In the genomic region with DNA sequence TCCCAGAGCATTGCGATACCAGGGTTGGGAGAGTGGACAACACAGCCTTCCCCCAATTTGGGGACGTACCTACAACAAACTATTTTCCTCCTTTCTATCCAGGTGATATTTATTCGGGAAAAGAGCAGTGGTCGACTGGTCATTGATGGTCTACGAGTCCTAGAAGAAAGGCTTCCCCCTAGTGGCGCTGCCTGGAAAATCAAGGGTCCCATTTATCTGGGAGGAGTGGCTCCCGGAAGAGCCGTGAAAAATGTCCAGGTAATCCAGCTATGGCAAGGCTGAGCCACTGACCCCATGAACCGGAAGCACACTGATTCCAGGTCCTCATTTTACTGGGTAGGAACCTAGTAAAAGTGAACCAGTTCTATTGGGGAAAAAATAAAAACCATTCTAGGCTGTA, we compare ENCODE assay signal across 9 mouse cellular contexts. TPM values are rescaled to one million over a fixed set of nuclear protein-coding genes. Genes with fewer than 3 reads are reported as not detected.
A peak's percentile ranks its signal among the peaks of the same experiment; 100 is the strongest.
DNase-seq lines count a peak whose midpoint lies in the region; ATAC-seq and TF ChIP-seq lines count a peak whose summit lies in the region.
"Had no signal": no experiment of that assay in that cellular context is flagged by ENCODE, and none has a peak within 500 bp of the region (broad histone marks: within the 10 kb centered on the region; RNA-seq: fewer than 3 reads in every experiment).

No protein-coding gene starts in this region.

- H3K27me3 ChIP-seq in MEL (ENCODE audit: control insufficient read depth in 1 of 2, insufficient read depth in 2 of 2, low read length in 2 of 2) (no peaks in the 10 kb centered on the region), myocyte (ENCODE audit: control insufficient read depth, insufficient read depth, insufficient read length) (no peaks in the 10 kb centered on the region)
- H3K27me3 ChIP-seq in embryonic facial prominence, embryonic 10.5 days (replicated peaks; ENCODE audit: low read depth, poor library complexity, severe bottlenecking), result no peaks in the 10 kb centered on the region
- H3K27me3 ChIP-seq: limb, embryonic 13.5 days had no signal

- no peak overlapping the region for H3K27ac ChIP-seq in MEL (ENCODE audit: control insufficient read depth, low read depth, low read length)
- H3K27ac ChIP-seq in embryonic facial prominence, embryonic 10.5 days (replicated peaks), result no peak overlapping the region
- H3K27ac ChIP-seq: limb, embryonic 13.5 days had no signal

- H3K36me3 ChIP-seq in MEL (ENCODE audit: control insufficient read depth in 1 of 2, insufficient read depth in 2 of 2, low read length in 2 of 2) (no peaks in the 10 kb centered on the region), myocyte (ENCODE audit: control insufficient read depth, insufficient read depth) (no peaks in the 10 kb centered on the region)
- peaks cover 26% of the 10 kb centered on the region for H3K36me3 ChIP-seq in embryonic facial prominence, embryonic 10.5 days (replicated peaks)

- no peak overlapping the region for H3K9ac ChIP-seq in MEL (ENCODE audit: control insufficient read depth, low read depth, low read length, poor library complexity, severe bottlenecking)
- H3K9ac ChIP-seq: limb, embryonic 13.5 days had no signal

- H3K79me2 ChIP-seq in MEL (ENCODE audit: control insufficient read depth, insufficient read depth, low read length, poor library complexity), result no peaks in the 10 kb centered on the region
- H3K79me2 ChIP-seq in myocyte (ENCODE audit: control insufficient read depth, insufficient read depth), result no peaks in the 10 kb centered on the region

- no peak for TF ChIP-seq EP300 in MEL (IDR thresholded peaks at IDR 0.05; ENCODE audit: low read depth in 1 of 2, low read length in 2 of 2)

- H3ac ChIP-seq in myocyte (ENCODE audit: control insufficient read depth, insufficient read length), result no peak overlapping the region

- no peak for ATAC-seq in monocyte, adult 5-6 weeks (replicated peaks; ENCODE audit: insufficient number of reproducible peaks, low FRiP score, low TSS enrichment, poor library complexity, severe bottlenecking)

- H3K4me1 ChIP-seq in MEL (ENCODE audit: control insufficient read depth in 1 of 2, insufficient read depth in 2 of 2, low read length in 2 of 2), result no peaks in the 10 kb centered on the region
- no peaks in the 10 kb centered on the region for H3K4me1 ChIP-seq in embryonic facial prominence, embryonic 10.5 days
- H3K4me1 ChIP-seq: limb, embryonic 13.5 days had no signal

- DNase-seq in adrenal gland, adult 18-20 months (ENCODE audit: low spot score in 2 of 2), result peak; percentile 12 to 25
- DNase-seq in adrenal gland, adult 8-10 months, result no peak
- DNase-seq in layer of hippocampus, adult 11-12 months (ENCODE audit: low spot score), result peak; percentile 25
- DNase-seq in layer of hippocampus, adult 9-11 months, result no peak
- DNase-seq in MEL (ENCODE audit: low read depth, low spot score), result no peak
- DNase-seq in embryonic facial prominence, embryonic 10.5 days (ENCODE audit: low spot score), result peak; percentile 23

- H3K4me3 ChIP-seq in MEL (ENCODE audit: control insufficient read depth in 1 of 2, insufficient read depth in 1 of 2, low read depth in 2 of 2, low read length in 2 of 2) (no peak overlapping the region), myocyte (no peak overlapping the region)
- H3K4me3 ChIP-seq in embryonic facial prominence, embryonic 10.5 days, result no peak overlapping the region
- H3K4me3 ChIP-seq: limb, embryonic 13.5 days had no signal

- TF ChIP-seq CTCF in MEL (IDR thresholded peaks at IDR 0.05 in 2 of 3, conservative IDR thresholded peaks at IDR 0.05 in 1 of 3; ENCODE audit: control insufficient read depth in 1 of 3, insufficient read depth in 1 of 3, low read depth in 2 of 3, low read length in 3 of 3, poor library complexity in 1 of 3, severe bottlenecking in 1 of 3), result peak in 2 of 3 experiments; percentile 19 to 26; a peak in 3 of 6 replicates

- TF ChIP-seq POLR2A in MEL (IDR thresholded peaks at IDR 0.05; ENCODE audit: control insufficient read depth in 1 of 2, insufficient read depth in 1 of 2, low read depth in 1 of 2, low read length in 2 of 2, poor library complexity in 1 of 2) (no peak), myocyte (IDR thresholded peaks at IDR 0.05; ENCODE audit: insufficient read length, low read depth) (no peak)

- peak overlapping the region; percentile 44 for H3K4me2 ChIP-seq in myocyte (ENCODE audit: low read depth)
- H3K4me2 ChIP-seq: limb, embryonic 13.5 days had no signal

- H3K9me3 ChIP-seq in MEL (replicated peaks; ENCODE audit: insufficient read depth, low read length), result no peaks in the 10 kb centered on the region
- peaks cover 10% of the 10 kb centered on the region; the same call in 1 of the 2 replicates for H3K9me3 ChIP-seq in embryonic facial prominence, embryonic 10.5 days

- no peak for TF ChIP-seq RAD21 in MEL (IDR thresholded peaks at IDR 0.05; ENCODE audit: low read depth, low read length)

- WGBS in embryonic facial prominence, embryonic 10.5 days, result 86% methylated on average over 9 of the region's 9 CpGs

TF ChIP-seq in MEL, 35 proteins besides CTCF, POLR2A, EP300 and RAD21:
- TF ChIP-seq SMC3 (IDR thresholded peaks at IDR 0.05; ENCODE audit: low read depth, low read length) (no peak), MYC (IDR thresholded peaks at IDR 0.05; ENCODE audit: low read depth, low read length) (no peak), TBP (IDR thresholded peaks at IDR 0.05; ENCODE audit: low read depth, low read length) (no peak), ELF1 (IDR thresholded peaks at IDR 0.05; ENCODE audit: low read depth, low read length) (no peak), MAFK (IDR thresholded peaks at IDR 0.05; ENCODE audit: borderline replicate concordance, low read depth, low read length) (no peak), MAX (IDR thresholded peaks at IDR 0.05; ENCODE audit: low read length) (no peak), TCF12 (IDR thresholded peaks at IDR 0.05; ENCODE audit: low read depth, low read length) (no peak), HCFC1 (IDR thresholded peaks at IDR 0.05; ENCODE audit: low read depth, low read length) (no peak), GATA1 (IDR thresholded peaks at IDR 0.05; ENCODE audit: low read depth, low read length) (no peak)
TF ChIP-seq in MEL: peak in this region for 0.

TF ChIP-seq in myocyte, 11 proteins besides CTCF, POLR2A, EP300 and RAD21:
- no peak for TF ChIP-seq MAX (IDR thresholded peaks at IDR 0.05; ENCODE audit: low read depth)
- no peak for TF ChIP-seq USF1 (IDR thresholded peaks at IDR 0.05; ENCODE audit: low read depth)
- no peak for TF ChIP-seq SRF (IDR thresholded peaks at IDR 0.05; ENCODE audit: control insufficient read depth, insufficient read length, low read depth)
- TF ChIP-seq REST (IDR thresholded peaks at IDR 0.05; ENCODE audit: insufficient read depth, insufficient read length), result no peak
- TF ChIP-seq E2F4 (IDR thresholded peaks at IDR 0.05; ENCODE audit: insufficient read depth), result no peak
- no peak for TF ChIP-seq TCF3 (IDR thresholded peaks at IDR 0.05; ENCODE audit: insufficient read length, low read depth)
- no peak for TF ChIP-seq POLR2AphosphoS2 (IDR thresholded peaks at IDR 0.05; ENCODE audit: insufficient read length, low read depth)
- no peak for TF ChIP-seq MYOD1 (IDR thresholded peaks at IDR 0.05; ENCODE audit: control insufficient read depth in 1 of 3, insufficient read length in 2 of 3, low read depth in 2 of 3)
- no peak for TF ChIP-seq CEBPB (IDR thresholded peaks at IDR 0.05; ENCODE audit: insufficient read depth, poor library complexity, severe bottlenecking)
- TF ChIP-seq MYOG (IDR thresholded peaks at IDR 0.05; ENCODE audit: control insufficient read depth in 1 of 3, insufficient read depth in 1 of 3, insufficient read length in 2 of 3, low read depth in 2 of 3), result no peak
- TF ChIP-seq TCF12 (IDR thresholded peaks at IDR 0.05; ENCODE audit: insufficient read depth, poor library complexity, severe bottlenecking), result no peak
TF ChIP-seq in myocyte: peak in this region for 0.

RNA-seq across cellular contexts. Expression of a gene that starts 36.7 kb away (rescaled TPM):
- total RNA-seq in adrenal gland, adult 18-20 months (2021), result 1 to 10 TPM; 2.7 to 3.6 TPM
- total RNA-seq in adrenal gland, adult 8-10 months (2022), result 1 to 10 TPM; 3.3 to 6.4 (median 4.3) TPM
- 0.46 and 1.2 TPM in 2 replicates for total RNA-seq in MEL (2012; rRNA removed)
- 1 to 10 TPM in 1 of 2 experiments, not detected in 1; 1.5 TPM for polyA plus RNA-seq in MEL (2012; ENCODE audit: insufficient read depth in 1 of 2, insufficient read length in 2 of 2, low read depth in 1 of 2, low replicate concordance in 2 of 2, missing spikeins in 1 of 2)
- 10.8 and 12.2 TPM in 2 replicates for polyA plus RNA-seq in embryonic facial prominence, embryonic 10.5 days (2016; fragmentation: Nextera tagmentation; extraction: Ambion mirVana)
- polyA plus RNA-seq in myocyte (2012; fragmentation: generic; extraction: Trizol), result 5.3 TPM
- total RNA-seq in monocyte, adult 5-6 weeks (2017), result 0.86 to 4.7 TPM in 2 of 3 replicates, not detected in the other

RNA-seq across cellular contexts. Expression of a gene that starts 36.8 kb away (rescaled TPM):
- total RNA-seq in adrenal gland, adult 18-20 months (2021), result under 1 TPM; 0.42 to 0.50 TPM
- 1 to 10 TPM in 3 of 4 experiments, under 1 TPM in 1; 0.84 to 2.6 (median 2.0) TPM for total RNA-seq in adrenal gland, adult 8-10 months (2022)
- 2.5 TPM in 2 replicates for total RNA-seq in MEL (2012; rRNA removed)
- 1 to 10 TPM in 1 of 2 experiments, not detected in 1; 7.2 TPM for polyA plus RNA-seq in MEL (2012; ENCODE audit: insufficient read depth in 1 of 2, insufficient read length in 2 of 2, low read depth in 1 of 2, low replicate concordance in 2 of 2, missing spikeins in 1 of 2)
- polyA plus RNA-seq in embryonic facial prominence, embryonic 10.5 days (2016; fragmentation: Nextera tagmentation; extraction: Ambion mirVana), result 24.7 and 25.5 TPM in 2 replicates
- polyA plus RNA-seq in myocyte (2012; fragmentation: generic; extraction: Trizol), result 2.1 TPM
- total RNA-seq in monocyte, adult 5-6 weeks (2017), result 1.3 to 3.2 TPM (median 1.4 TPM) in 3 replicates

Comparison
In these comparisons a context has a peak if more than half of its experiments do, and no peak if none do; other contexts are left out.
1. DNase-seq: peak in adrenal gland, adult 18-20 months (2 of 2), layer of hippocampus, adult 11-12 months (single experiment) and embryonic facial prominence, embryonic 10.5 days (single experiment); none in adrenal gland, adult 8-10 months (single experiment), layer of hippocampus, adult 9-11 months (single experiment) and MEL (single experiment).